Mouse (Mus musculus): ENCODE measurements around the gene Simc1.
"Not testable (repeated sequence)": the region's sequence is repeated elsewhere in the genome, so short reads cannot be mapped to it uniquely, and the experiment has no call there.

Simc1 gene

GRCm38 (mm10) chr13:54503604-54504521 is at the start of gene Simc1:
Gene Simc1, plus strand, starts transcription at chr13:54503779.
- DNase-seq, result peak; percentile 82 to 91

- peak; percentile 45 to 72 for DNase-seq
These were observed 46.5 kb upstream of the Simc1 start for GRCm38 (mm10) chr13:54457062-54457461.

GRCm38 (mm10) chr13:54459282-54459681 is 44.3 kb upstream of the Simc1 start:
- no peak for DNase-seq

GRCm38 (mm10) chr13:54468098-54469011 is 35.2 kb upstream of the Simc1 start, which contains the start of gene Thoc3:
Gene Thoc3, minus strand, starts transcription at chr13:54468849.
- peak; percentile 92 to 96 for DNase-seq

GRCm38 (mm10) chr13:54469012-54469354 is 34.6 kb upstream of the Simc1 start:
- DNase-seq, result no peak

- no peak for DNase-seq
These were observed 31.6 kb upstream of the Simc1 start for GRCm38 (mm10) chr13:54471967-54472366.

- peak; percentile 21 to 59 for DNase-seq
These were observed 28.6 kb upstream of the Simc1 start for GRCm38 (mm10) chr13:54474996-54475395.

GRCm38 (mm10) chr13:54475702-54476101 is 27.9 kb upstream of the Simc1 start:
- DNase-seq, result no peak

GRCm38 (mm10) chr13:54479286-54479685 is 24.3 kb upstream of the Simc1 start:
- peak in 1 of 2 experiments; percentile 23 for DNase-seq

- peak; percentile 75 to 86 for DNase-seq
These were observed 22.1 kb upstream of the Simc1 start for GRCm38 (mm10) chr13:54481498-54481897.

GRCm38 (mm10) chr13:54490411-54490810 is 13.2 kb upstream of the Simc1 start:
- no peak for DNase-seq

GRCm38 (mm10) chr13:54491381-54491780 is 12.2 kb upstream of the Simc1 start:
- DNase-seq, result no peak

- not testable (repeated sequence) for DNase-seq
These were observed 4.0 kb upstream of the Simc1 start for GRCm38 (mm10) chr13:54499551-54499950.

- DNase-seq, result no peak
These were observed 2.2 kb upstream of the Simc1 start for GRCm38 (mm10) chr13:54501352-54501751.

- peak in 1 of 2 experiments; percentile 6 for DNase-seq
These were observed 1.5 kb upstream of the Simc1 start for GRCm38 (mm10) chr13:54501957-54502690.

GRCm38 (mm10) chr13:54503278-54503603 is 338 bp upstream of the Simc1 start:
- DNase-seq, result no peak

- peak in 1 of 2 experiments; percentile 7 for DNase-seq
These were observed 1.2 kb downstream of the Simc1 start for GRCm38 (mm10) chr13:54504611-54505260.

- no peak for DNase-seq
These were observed 2.3 kb downstream of the Simc1 start for GRCm38 (mm10) chr13:54505920-54506319.

GRCm38 (mm10) chr13:54520221-54520620 is 16.6 kb downstream of the Simc1 start:
- peak; percentile 24 to 63 for DNase-seq

GRCm38 (mm10) chr13:54521181-54521580 is 17.6 kb downstream of the Simc1 start:
- no peak for DNase-seq

GRCm38 (mm10) chr13:54527140-54527539 is 23.6 kb downstream of the Simc1 start:
- no peak for DNase-seq

GRCm38 (mm10) chr13:54532134-54532533 is 28.6 kb downstream of the Simc1 start:
- no peak for DNase-seq

Measured in kidney, postnatal 36 days (tissue).